Mouse (Mus musculus) cerebellum, postnatal 25 days (tissue): ENCODE measurements at regions not wholly inside any gene's neighbourhood (a gene's known extent, or its start where the extent isn't known, plus 50 kb on each side); places are given as distances from the start of the nearest gene placed in this dataset.
A peak's percentile ranks its signal among the peaks of the same experiment; 100 is the strongest.

ENCODE experiments used
- DNase-seq, 2 experiments: peaks; one replicate each; pipeline ENCODE4 v3.0.0; 2021; ENCODE audit warnings: mixed read lengths in 2 of 2

DNA sequence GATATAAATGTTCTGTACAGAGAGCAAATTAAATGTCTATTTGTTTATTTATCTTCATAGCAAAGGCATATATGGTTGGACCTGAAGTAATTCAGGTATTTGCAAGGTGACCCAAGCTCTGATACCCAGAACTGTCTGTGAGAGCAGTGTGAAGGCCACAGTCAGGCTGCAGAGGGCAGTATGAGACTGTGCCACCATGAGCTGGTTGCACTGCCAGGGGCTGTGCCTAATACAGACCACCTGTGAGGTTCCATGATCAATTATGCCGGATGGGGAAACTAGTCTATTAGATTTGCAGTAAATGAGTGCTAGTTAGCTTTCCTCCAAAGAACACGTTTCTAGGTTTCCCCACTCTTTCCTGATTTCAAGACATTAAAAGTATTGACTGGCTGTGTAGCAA, 207.5 kb downstream of the C1d start:
- peak in 1 of 2 experiments; percentile 37 for DNase-seq

DNA sequence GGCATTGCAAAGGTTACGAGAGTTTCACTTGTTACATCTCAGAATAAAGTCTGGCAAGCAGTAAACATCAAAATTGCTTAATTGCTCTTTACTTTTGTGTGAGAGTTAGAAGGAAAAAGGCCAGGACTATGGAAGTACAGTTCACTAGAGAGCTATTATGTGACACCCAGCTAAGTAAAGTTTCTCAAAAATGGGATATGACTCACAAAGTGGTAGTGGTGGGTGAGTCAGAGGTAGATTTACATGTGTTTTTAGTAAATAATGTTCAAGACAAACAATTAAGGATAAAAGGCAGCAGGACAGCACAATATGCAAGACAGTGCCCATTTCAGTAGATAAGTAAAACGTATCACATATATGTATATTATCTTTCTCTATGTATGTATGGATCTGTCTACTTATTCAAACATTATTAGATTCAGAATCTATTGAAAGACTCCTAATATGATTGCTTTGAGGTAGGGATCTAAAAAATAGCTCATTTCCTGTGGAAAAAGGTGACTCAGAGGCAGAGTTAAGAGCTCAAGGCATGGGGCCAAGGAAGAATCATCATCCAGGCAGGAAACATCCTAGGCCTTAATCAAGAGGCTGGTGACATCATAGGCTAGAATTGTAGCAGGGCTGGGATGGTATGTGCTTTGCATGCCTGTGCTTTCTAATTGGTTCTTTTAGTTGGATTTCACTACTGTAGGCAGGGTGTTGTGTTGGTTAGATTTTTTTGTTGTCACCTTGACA, 211.2 kb downstream of the C1d start:
- DNase-seq = peak in 1 of 2 experiments; percentile 23

DNA sequence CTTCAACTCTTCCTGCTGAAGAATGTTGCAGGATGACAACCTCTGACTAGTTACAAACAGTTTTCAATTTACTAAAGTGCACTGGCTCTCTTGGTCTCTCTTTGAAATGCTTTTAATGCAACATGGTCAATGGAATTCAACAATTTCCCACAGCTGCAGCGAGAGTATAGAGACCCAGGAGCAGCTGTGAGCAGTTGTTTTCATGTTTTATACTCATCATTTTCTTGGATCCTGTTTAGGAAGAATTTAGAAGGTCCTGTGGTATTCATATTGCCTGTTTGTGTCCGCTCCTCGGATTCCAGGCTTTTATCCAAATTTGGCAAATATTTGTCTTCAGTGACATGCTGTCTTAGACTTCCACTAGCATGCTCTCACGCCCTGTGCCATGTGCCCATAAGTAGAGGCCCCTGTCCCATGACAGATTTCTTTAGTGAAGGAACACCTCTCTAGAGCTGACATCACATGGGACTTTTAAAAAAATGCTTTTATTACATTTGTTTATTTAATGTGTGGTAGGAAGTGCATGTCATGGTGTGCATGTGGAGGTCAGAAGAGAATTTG, 224.1 kb downstream of the C1d start:
- DNase-seq = no peak

DNA sequence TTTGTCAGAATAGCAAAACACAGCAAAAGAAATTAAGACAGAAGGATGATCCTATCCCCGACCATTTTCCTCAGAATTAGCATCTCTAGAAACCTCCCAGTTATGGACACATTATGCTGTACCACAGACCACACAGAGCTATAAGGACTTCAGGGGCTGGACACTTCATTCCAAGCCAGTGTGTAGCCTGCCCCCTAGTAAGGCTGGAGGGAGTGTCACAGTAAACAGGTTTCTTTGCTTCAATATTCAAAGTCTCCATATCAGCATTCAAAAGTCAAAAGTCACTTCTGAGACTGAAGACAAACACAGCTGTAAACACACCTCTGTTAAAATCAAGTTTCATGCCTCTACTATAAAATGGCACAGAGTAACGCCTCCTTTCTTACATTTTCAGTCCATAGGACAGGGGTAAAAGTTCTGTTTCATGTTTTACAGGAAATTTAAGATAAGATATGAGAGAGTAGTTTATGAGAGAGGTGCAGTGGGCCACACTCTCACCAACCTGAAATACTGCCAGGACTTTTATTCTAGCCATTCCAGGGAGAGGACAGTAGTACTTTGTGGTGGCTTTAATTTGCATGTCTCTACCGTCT, 226.6 kb downstream of the C1d start:
- no peak for DNase-seq

DNA sequence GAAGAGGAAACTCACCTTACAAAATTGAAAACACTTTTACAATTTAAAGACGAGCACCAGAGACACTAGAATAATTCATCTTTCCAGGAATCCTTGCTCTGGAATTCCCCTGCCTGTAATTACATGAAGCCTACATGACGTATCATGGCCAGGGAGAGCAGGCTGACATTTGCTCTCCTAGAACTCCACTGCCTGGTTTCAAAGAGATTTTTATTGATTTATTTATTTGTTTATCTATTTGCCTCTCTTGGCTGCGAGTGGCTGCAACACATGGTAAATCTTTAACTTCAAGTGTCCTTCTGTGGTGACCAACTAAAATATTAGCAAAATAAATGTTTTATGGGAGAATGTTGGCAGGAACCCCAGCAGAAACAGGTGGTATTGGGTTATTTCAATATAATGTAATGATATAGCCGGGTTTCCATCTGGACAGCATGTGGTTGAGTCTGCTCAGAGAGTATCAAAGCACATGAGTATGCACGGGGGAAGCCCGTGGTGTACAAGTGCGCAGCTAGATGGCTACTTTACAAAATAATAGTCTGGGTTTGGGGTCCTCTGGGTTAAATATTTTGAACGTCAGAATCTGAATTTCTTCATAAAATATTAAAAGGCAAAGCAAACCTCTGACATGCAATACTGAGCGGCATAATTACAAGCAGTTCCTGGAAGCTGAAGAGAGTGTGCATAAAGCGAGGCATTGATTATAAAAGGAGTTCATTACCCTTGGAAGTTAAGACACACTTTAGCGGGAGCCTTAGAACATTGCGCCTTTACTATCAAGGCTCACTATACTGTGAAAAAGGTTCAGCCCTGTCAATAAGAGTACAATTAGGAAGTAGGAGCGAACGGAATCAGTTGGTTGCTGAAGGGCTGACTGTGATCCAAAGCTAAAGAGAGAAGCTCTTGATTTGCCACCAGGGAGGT, 244.0 kb downstream of the C1d start:
- no peak for DNase-seq

DNA sequence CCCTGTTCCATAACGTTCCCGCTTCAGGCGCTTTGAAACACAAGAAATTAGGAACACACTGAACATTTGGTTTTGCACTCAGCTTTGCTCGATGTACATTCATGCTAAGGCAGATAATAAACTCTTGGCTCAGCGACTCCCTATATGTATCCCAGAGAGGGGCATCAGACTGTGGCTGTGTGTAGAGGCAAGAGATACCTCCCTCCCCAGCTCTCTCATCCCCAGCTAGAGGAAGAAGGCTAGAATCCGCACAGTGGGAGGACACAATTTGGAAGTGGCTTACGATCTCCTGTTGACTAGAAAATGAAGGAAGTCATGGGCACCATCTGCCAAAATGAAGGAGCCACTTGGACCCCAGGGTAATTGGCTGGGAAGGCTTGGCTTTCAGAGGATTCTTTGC, 244.7 kb downstream of the C1d start:
- no peak for DNase-seq

DNA sequence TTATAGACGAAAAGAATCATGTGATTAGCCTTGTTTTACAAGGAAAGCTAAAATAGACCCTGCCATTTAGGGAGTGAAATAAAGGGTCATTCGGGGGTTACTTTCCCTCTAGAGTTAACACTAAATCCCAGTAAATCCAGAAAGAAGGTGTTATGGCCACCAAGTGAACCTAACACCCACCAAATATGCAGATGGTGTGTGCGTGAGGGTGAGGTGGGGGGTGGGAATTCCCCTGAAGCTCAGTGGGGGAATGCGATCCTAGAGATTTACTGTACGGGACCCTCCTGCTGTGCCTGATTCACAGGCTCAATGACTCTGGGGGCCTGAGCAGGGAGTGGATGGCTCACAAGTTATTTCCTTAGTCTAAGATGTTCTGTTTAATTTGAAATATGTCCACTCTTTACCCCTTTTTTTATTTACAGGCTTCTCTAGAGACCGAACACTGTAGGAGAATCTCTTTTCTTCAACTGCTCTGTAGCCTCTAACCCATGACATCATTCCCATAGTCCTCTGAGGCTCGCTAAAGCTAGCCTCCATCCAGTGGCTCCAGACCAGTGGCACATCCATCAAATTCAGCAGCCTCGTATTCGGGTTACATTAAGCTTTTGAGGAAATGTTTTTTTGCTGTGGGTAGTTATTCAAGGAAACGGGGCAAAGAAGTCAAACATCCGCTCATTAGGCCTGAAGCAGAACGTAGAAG, 265.0 kb downstream of the C1d start:
- DNase-seq = no peak

DNA sequence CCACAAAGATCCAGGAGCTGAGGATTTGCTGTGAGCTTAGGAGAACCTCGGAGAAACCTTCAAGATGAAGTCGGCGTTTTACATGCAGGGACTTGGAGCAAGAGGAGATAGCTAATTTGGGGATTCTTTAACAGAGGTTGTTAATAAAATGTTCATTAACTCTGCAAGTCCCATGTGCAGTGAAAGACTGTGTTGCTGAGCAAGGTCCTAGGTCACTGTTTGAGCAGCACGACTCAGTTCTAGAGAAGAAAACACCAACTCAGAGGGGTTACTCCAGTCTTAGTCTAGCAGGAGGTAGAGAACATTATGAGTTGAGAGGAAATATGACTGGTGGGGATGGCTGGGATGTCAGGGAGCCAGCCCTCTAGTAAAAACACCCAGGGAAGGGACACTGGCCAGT, 265.9 kb downstream of the C1d start:
- no peak for DNase-seq

DNA sequence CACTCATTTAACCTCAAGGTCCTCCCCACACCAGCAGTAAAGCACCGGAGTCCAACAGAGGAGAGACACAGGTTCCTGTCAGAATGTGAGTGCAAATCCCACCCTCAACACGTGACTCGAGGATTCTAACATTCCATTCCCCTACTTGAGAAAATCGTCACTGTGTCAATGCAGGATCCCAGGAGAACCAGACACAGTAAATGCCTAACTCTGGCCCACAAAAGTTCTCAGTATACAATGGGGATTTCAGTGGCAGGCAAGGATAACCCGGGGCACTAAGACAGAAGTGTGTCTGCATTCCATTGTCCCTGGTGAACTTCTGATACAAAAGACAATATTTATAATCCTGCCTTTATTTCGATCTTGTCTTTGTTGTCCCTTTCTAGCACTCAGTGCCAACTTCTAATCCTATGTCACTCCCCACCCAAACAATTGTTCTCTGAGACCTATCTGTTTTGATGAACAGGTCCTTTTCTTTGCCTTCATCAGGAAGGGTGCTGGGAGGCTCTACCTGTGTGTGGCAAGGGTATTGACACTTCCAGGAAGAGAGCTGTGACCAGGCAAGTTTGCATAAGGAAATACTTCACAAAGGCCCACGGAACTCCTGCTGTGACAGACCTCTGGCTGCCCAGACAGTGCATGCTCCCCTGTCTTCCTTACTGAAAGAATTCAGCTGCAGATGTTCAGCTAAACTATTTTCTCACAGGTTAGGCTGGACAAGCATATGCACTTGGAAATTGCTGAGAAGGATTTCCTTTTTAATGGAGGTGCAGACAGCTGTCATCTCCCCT, 267.8 kb downstream of the C1d start:
- no peak for DNase-seq

DNA sequence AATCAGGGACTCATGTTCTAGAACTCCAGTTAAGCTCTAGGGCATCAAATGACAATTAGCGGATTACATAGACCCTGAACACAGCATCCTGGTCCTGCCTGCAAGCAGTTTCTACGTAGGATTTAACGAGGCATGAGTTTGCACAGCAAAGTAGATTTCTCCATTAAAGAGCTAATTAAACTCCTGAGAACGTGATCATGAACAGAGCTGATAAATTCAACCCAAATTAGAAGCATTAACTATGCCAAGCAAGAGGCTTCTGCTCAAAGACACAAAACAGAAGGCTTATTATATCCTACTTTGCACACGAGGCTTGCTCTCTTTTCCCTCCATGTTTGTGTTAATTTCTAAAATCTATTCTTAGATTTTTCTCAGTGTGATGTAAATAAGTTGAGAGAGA, 269.1 kb downstream of the C1d start:
- DNase-seq = no peak

DNA sequence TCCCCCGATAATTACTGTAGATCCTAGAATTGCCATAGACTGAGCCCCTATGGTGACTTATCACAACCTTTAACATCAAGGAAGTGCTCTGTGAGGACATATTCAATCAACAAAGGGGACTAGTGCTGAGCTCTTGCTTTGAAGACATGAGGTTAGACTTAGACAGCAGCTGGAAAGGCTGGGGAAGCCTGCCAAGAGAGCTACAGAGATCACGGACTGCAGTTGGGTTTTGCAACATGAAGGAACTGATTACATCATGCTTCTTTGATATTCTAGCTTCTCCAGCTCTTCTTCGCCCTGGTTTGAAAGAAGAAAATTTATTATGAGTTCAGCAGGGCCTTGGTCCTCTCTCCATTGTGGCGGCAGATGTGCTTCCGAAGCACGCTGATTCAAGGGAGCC, 271.2 kb downstream of the C1d start:
- DNase-seq = no peak

DNA sequence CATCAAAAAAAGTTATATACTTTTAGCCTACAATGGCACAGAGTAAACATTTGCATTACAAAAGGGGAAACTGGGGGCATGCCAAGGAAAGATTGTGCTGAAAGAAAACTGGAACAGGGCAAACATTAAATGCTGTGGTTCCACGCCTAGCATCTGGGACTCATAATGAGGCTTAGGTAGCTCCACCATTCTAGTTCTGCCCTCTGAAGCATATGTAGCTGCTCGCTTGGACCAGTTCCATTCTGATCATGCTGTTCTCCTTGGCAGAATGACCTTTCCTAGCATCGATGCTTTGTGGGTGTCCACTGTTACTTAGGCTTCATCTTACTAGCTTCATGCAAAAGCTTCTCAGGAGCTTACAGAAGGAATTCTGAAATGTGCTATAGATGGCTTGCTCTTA, 276.3 kb downstream of the C1d start:
- DNase-seq = peak; percentile 15 to 39

DNA sequence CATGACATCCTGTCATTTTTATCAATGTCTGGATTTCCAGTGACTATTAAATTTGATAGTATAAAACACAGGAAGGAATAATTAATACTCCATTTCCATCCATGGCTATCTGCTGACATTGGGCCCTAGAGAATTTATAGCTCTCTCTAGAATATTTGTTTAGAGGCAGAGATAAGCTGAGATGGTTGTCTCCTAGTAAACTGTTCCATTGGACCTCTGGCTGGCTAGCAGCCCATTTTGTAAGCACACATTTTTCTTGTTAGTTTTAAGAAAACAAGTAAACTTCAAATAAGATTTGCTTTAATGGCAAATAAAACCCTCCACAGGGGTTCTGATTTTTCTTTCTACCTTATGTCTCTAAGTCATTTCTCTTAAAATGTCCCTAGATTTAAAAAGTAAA, 288.9 kb downstream of the C1d start:
- no peak for DNase-seq

DNA sequence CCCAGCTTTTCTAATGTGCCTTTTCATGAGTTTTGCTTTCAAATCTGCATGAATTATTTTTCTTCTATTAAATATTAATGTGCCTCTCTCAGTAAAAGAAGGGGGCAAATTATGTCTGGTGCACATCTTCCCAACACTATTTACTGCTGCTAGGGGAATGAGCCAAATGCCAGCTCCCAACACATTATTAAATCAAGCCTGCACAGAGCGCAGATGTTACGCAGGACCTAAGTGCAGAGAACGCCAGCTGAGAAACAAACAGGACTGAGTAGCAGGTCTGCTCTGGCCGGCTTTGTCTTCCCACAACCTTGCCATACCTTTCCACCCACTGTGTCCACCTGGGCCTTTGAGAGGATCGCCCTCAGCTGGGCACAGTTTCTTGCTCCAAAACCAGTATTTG, 291.8 kb downstream of the C1d start:
- no peak for DNase-seq

DNA sequence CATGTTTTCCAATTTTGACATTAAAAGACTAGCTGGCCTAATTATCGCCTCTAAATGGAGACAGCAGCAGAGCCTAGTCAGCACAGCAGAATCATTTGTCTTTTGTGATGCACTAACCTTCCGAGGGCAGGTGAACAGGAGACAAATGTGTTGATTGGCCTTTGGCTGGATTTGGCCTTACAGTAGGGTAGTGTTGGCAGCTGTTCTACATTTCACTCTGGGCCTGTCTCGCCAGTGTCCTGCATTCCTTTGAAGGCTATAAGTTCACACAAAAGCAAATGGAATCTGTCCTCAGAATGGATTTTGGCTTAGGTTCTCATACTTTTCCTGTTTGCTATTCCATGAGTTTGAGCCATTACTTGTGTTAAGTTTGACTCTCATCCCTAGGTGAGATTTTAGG, 297.9 kb downstream of the C1d start:
- no peak for DNase-seq

DNA sequence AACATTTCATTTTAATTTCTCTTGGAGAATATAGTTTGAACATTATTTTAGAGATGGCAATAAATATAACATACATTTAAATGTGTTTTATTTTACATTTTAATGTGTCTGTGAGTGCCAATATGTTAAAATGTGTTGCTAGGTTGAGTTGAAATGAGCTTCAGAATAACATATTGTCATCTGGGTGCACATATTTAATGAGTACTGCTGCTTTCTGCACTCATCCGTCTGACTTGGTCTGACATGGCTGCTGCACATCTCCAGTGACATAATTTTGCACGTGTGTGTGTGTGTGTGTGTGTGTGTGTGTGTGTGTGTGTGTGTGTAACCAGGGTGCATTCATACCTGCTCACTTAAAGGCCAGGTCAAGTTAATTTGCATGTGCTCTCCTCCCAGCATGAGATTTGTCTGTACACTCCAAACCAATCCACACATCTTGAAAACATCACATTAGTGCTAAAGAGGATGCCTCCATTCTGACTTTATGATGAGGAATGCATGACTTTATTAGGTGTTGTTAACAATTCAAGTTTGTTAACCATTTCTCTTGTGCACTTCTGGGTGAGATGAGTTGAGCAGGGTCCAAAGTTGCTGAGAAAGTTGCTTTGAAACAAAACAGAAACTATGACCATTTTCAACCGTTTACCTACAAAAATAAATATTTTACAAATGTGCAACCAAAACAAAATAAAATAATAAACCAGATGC, 334.6 kb downstream of the C1d start:
- DNase-seq = no peak

DNA sequence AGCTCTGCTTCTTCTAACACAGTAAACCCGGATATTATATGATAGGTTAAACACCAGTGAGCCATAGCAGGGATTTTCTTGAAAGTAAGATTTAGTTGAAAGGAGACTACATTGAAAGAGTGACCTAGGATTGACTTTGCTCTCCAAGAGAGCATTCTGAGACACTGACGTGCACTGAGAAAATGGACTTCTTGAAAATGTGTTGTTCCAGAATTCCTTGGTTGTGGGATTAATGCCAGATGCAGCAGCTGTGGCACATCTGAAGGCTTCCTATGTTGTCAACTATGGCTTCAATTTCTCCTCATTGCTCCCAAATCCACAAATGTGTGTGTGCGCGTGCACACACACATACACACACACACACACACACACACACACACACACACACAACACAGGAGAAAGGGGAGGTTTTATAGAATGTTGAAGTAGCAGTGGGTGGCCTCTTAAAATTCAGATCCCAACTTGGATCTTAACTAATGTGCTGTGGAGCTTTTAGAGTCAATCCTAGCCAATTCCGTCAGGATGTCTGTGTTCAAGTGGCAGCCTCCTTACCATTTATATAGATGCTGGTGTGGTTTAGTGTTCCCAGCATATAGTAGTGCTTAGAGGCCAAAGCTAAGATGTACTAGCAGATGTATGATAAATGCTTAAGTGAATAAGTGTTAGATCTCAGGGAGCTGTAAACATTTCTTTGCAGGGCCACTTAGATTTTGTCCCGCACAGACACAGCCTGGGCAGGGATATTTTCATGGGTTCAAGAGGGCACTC, 346.5 kb downstream of the C1d start:
- DNase-seq = no peak

DNA sequence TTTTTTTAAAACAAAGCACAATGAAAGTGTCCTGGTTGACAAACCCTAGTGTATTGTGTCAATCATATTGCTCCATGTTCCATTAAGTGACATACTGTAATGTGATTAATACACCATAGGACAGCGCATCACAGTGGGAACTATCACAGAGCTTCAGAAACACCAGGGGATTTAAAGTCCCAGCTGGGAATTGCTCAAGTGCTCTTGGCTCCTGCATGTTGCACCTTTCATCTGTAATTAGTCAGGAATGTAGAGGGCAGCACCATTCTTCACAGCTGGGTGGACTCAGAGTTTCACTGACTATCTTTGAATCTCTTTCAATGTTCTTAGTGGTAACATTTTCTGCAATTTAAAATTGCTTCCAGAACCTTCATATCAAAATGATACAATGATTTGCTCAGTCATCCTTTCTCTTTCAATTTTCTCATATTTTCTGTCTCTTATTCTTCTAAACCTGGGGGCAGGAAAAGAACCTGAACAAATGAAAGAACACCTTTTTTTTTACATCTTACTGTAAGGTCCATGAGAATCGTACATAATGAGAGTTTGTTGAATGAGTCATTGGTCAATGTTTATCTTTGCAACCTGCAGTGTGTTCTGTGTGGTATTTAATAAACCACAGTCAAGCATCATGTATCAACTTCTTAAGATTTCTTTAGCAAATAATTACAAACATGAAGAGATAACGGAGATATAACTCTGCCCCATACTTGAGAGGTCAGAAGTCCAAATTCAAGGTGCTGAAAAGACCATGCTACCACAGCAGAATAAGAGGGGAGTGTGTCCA, 333.0 kb downstream of the Etaa1 start:
- no peak for DNase-seq

DNA sequence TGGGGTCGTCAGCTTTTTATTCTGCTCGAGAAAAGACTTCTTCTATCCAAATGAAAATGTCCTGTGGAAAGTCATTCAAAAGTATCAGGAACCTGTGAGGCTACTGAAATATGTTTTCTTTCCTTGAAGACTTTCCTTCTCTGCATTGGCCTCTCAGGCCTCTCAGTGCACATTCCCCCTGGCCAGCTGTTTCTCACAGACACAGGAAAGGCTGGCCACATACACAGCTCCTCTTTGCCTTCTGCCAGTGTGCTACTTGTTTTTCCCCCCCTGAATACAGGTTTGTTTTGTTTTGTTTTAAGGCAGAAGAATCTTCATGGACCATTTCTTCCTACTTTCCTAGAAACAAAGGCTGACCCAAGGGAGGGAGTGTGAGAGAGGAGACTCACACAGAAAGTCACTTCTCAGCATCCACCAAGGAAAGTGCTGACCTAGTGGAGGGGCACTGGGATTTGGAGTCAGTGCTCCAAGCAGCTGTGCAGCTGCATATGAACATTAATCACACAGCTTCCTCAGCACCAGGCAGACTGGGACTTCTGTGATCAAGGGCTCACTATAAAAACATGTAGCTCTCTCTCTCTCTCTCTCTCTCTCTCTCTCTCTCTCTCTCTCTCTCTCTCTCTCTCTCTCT, 324.0 kb downstream of the Etaa1 start:
- no peak for DNase-seq
